Mouse (Mus musculus) hindbrain, embryonic 12.5 days (tissue): ENCODE measurements around the gene Serf1. TPM values are rescaled to one million over a fixed set of nuclear protein-coding genes. Genes with fewer than 3 reads are reported as not detected.
"Not testable (repeated sequence)": the region's sequence is repeated elsewhere in the genome, so short reads cannot be mapped to it uniquely, and the experiment has no call there.

Experiments used
- ATAC-seq: fragments of 200-750 bp; cut with Nextera tagmentation; 2 replicates; pipeline ENCODE4 v1.8.0; 2017; ENCODE audit warnings: moderate TSS enrichment; ENCODE audit not compliant: low FRiP score
- H3K27ac ChIP-seq: fragments of 300-500 bp; sonication (generic); 2 replicates; pipeline ENCODE4 v1.5.1; 2016; ENCODE audit warnings: mild to moderate bottlenecking
- H3K27me3 ChIP-seq: fragments of 300-500 bp; sonication (generic); 2 replicates; pipeline ENCODE4 v1.6.1; 2016; ENCODE audit warnings: mild to moderate bottlenecking
- H3K36me3 ChIP-seq: fragments of 300-500 bp; sonication (generic); 2 replicates; pipeline ENCODE4 v1.6.1; 2016; ENCODE audit warnings: mild to moderate bottlenecking
- H3K4me1 ChIP-seq: fragments of 300-500 bp; sonication (generic); 2 replicates; pipeline ENCODE4 v1.6.1; 2016
- H3K4me2 ChIP-seq: fragments of 300-500 bp; sonication (generic); replicated peaks from 2 replicates; pipeline ENCODE4 v1.6.1; 2016; ENCODE audit warnings: mild to moderate bottlenecking
- H3K4me3 ChIP-seq: fragments of 300-500 bp; sonication (generic); 2 replicates; pipeline ENCODE4 v1.5.1; 2016; ENCODE audit warnings: mild to moderate bottlenecking
- H3K9ac ChIP-seq: fragments of 300-500 bp; sonication (generic); 2 replicates; pipeline ENCODE4 v1.6.1; 2016; ENCODE audit warnings: mild to moderate bottlenecking, moderate library complexity
- H3K9me3 ChIP-seq: fragments of 300-500 bp; sonication (generic); replicated peaks from 2 replicates; pipeline ENCODE4 v1.6.1; 2016; ENCODE audit warnings: mild to moderate bottlenecking
- WGBS: fragments of 180-500 bp; shearing (Covaris S2); methylation state at CpG from one replicate; pipeline ENCODE4 v1.1.7; 2016; 5-methylcytosine and 5-hydroxymethylcytosine counted together
- polyA plus RNA-seq: library from polyadenylated mRNA; unstranded; fragments of >200 nt; fragmentation: Nextera tagmentation; extraction: Ambion mirVana; gene quantifications from 2 replicates; pipeline ENCODE4 v1.2.1, GENCODE M21; 2016

Gene Serf1
- polyA plus RNA-seq, 1 experiment from 2014 or later: 358 TPM

DNA sequence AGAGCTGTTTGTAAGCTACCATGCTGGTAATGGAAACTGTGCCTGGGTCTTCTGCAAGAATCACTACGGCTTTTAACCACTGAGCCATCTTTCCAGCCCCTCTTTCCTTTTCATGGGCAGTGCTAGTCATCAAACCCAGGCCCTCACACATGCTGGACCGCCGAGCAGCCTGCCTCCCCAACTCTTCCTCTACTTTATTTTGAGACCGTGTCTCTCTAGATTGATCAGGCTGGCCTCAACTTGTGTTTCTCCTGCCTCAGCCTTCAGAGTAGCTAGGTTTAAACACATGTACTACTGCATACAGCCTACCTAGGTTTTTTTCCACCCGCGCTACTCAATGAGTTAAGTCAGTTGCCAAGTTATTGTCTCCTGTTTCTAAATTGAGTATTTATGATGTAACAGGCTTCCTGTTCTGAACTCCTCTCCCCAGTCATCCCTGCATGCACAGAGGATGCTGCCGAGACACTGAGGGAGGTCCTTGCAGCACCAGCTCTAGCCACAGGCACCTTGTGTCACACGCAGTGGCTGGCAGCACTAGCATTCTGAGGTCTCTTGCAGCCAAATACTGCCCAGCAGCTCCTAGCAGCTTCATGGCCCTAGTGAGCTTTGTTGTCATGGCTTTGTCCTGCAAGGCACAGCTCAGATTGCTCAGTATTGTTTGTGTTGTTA is 34.0 kb downstream of the Serf1 start:
- no peak for ATAC-seq
- Histone ChIP-seq H3K27me3 (no peaks in the 10 kb centered on the region), H3K4me3 (no peak overlapping the region), H3K36me3 (peaks cover 22% of the 10 kb centered on the region), H3K4me1 (no peaks in the 10 kb centered on the region), H3K4me2 (no peak overlapping the region), H3K27ac (no peak overlapping the region), H3K9ac (no peak overlapping the region), H3K9me3 (no peaks in the 10 kb centered on the region)
- whole genome bisulfite sequencing: 89% methylated on average over 8 of the region's 8 CpGs

DNA sequence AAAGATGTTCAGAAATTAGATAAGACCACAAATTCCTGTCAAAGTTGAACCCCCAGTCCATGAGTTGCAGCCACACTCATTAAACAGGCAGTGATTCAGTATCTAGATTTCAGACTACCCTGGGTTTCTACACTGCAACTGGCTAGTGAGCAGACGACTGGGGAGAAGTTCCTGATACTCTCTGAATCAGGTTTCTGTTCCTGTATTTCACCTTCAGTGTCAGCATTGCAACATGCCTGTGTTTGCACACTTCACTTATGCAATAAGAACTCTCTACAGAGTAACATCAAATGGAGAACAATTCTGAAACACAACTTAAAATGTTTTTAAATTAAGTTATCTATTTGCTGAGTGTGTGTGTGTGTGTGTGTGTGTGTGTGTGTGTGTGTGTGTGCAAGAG is 44.8 kb downstream of the Serf1 start:
- H3K36me3 ChIP-seq: no peaks in the 10 kb centered on the region

GRCm38 (mm10) chr13:100156624-100157023 is 48.8 kb downstream of the Serf1 start:
- H3K27ac ChIP-seq: no peak overlapping the region
- H3K4me3 ChIP-seq: no peak overlapping the region
- H3K36me3 ChIP-seq: no peaks in the 10 kb centered on the region
- H3K9ac ChIP-seq: no peak overlapping the region
- no peaks in the 10 kb centered on the region for H3K4me1 ChIP-seq
- no peak for ATAC-seq
- no peaks in the 10 kb centered on the region for H3K27me3 ChIP-seq
- no peak overlapping the region for H3K4me2 ChIP-seq
- WGBS: 93% methylated on average over 3 of the region's 3 CpGs
- H3K9me3 ChIP-seq: no peaks in the 10 kb centered on the region

More for the DNA sequence above, 44.8 kb downstream of the Serf1 start:
- H3K9ac ChIP-seq: no peak overlapping the region
- no peak overlapping the region for H3K27ac ChIP-seq
- no peaks in the 10 kb centered on the region for H3K27me3 ChIP-seq
- ATAC-seq: no peak
- H3K4me2 ChIP-seq: no peak overlapping the region
- H3K4me3 ChIP-seq: no peak overlapping the region
- no peaks in the 10 kb centered on the region for H3K4me1 ChIP-seq
- 69% methylated on average over 1 of the region's 1 CpGs for WGBS
- no peaks in the 10 kb centered on the region for H3K9me3 ChIP-seq

GRCm38 (mm10) chr13:100161171-100161870 is 53.5 kb downstream of the Serf1 start:
- H3K27ac ChIP-seq, H3K4me3 ChIP-seq, H3K4me2 ChIP-seq, H3K9me3 ChIP-seq, H3K9ac ChIP-seq, ATAC-seq, H3K4me1 ChIP-seq, H3K27me3 ChIP-seq, H3K36me3 ChIP-seq: not testable (repeated sequence)
- WGBS: 90% methylated on average over 11 of the region's 11 CpGs

DNA sequence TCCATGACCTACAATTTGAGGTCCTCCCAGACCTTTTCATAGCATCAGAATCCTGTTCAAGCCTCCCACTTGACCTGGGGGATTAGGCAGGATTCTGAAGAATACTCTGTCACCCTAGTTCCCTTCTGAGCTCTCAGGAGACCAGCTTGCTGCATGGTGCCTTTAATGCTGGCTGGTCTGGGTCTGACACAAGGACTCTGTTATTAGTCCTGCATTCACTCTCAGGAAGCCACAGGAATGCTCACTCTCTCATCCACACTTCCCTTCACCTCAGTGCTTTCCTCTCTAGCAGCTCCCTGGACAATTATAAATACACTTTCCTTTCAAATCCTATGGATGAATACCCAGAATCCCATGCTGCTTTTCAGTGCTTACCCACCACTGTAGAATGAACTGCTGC is 54.7 kb downstream of the Serf1 start:
- not testable (repeated sequence) for H3K4me1 ChIP-seq, H3K27me3 ChIP-seq, H3K9ac ChIP-seq, H3K4me3 ChIP-seq, H3K36me3 ChIP-seq, H3K9me3 ChIP-seq, H3K27ac ChIP-seq, ATAC-seq, H3K4me2 ChIP-seq

Other genes starting within 250 kb of the Serf1 start
- 13.3 and 15.9 TPM in 2 replicates for gene Cartpt, start 206.9 kb upstream of the Serf1 start, polyA plus RNA-seq
- 36.4 and 37.9 TPM in 2 replicates for gene Mccc2, start 92.4 kb upstream of the Serf1 start, polyA plus RNA-seq
- 32.4 and 36.5 TPM in 2 replicates for gene Bdp1, start 3.9 kb upstream of the Serf1 start, polyA plus RNA-seq
- gene Smn1, start 16.8 kb downstream of the Serf1 start, polyA plus RNA-seq: 52.7 and 53.8 TPM in 2 replicates
- gene Naip2, start 94.1 kb downstream of the Serf1 start, polyA plus RNA-seq: 0.18 and 0.34 TPM in 2 replicates
- 0.10 and 0.15 TPM in 2 replicates for gene Naip5, start 138.3 kb downstream of the Serf1 start, polyA plus RNA-seq
- gene Naip6, start 209.7 kb downstream of the Serf1 start, polyA plus RNA-seq: 0.08 and 0.09 TPM in 2 replicates